Mouse (Mus musculus) limb, embryonic 12.5 days (tissue): ENCODE data around the gene Alkal2. TPM values are rescaled to one million over a fixed set of nuclear protein-coding genes. Genes with fewer than 3 reads are reported as not detected.

Source experiments
- ATAC-seq: fragments of 200-750 bp; cut with Nextera tagmentation; 2 replicates; pipeline ENCODE4 v1.8.0; 2017; ENCODE audit warnings: low read depth, moderate TSS enrichment; ENCODE audit not compliant: insufficient number of reproducible peaks, insufficient read depth, low FRiP score, low TSS enrichment
- H3K27ac ChIP-seq: fragments of 300-500 bp; sonication (generic); 2 replicates; pipeline ENCODE4 v1.5.1; 2016; ENCODE audit warnings: mild to moderate bottlenecking, moderate library complexity
- H3K27me3 ChIP-seq: fragments of 300-500 bp; sonication (generic); 2 replicates; pipeline ENCODE4 v1.6.1; 2016; ENCODE audit warnings: mild to moderate bottlenecking, moderate library complexity
- H3K36me3 ChIP-seq: fragments of 300-500 bp; sonication (generic); 2 replicates; pipeline ENCODE4 v1.6.1; 2016; ENCODE audit warnings: mild to moderate bottlenecking, moderate library complexity
- H3K4me1 ChIP-seq: fragments of 300-500 bp; sonication (generic); replicated peaks from 2 replicates; pipeline ENCODE4 v1.6.1; 2016
- H3K4me2 ChIP-seq: fragments of 300-500 bp; sonication (generic); 2 replicates; pipeline ENCODE4 v1.6.1; 2016; ENCODE audit warnings: mild to moderate bottlenecking, moderate library complexity
- H3K4me3 ChIP-seq: fragments of 300-500 bp; sonication (generic); replicated peaks from 2 replicates; pipeline ENCODE4 v1.5.1; 2016; ENCODE audit warnings: mild to moderate bottlenecking
- H3K9ac ChIP-seq: fragments of 300-500 bp; sonication (generic); replicated peaks from 2 replicates; pipeline ENCODE4 v1.6.1; 2016; ENCODE audit warnings: mild to moderate bottlenecking, moderate library complexity
- H3K9me3 ChIP-seq: fragments of 300-500 bp; sonication (generic); 2 replicates; pipeline ENCODE4 v1.6.1; 2016; ENCODE audit warnings: mild to moderate bottlenecking, moderate library complexity
- WGBS: fragments of 180-500 bp; shearing (Covaris S2); methylation state at CpG from one replicate; pipeline ENCODE4 v1.1.7; 2016; 5-methylcytosine and 5-hydroxymethylcytosine counted together
- polyA plus RNA-seq: library from polyadenylated mRNA; unstranded; fragments of >200 nt; fragmentation: Nextera tagmentation; extraction: Ambion mirVana; gene quantifications from 2 replicates; pipeline ENCODE4 v1.2.1, GENCODE M21; 2016

Gene Alkal2
- polyA plus RNA-seq = 1.3 and 1.4 TPM in 2 replicates

DNA sequence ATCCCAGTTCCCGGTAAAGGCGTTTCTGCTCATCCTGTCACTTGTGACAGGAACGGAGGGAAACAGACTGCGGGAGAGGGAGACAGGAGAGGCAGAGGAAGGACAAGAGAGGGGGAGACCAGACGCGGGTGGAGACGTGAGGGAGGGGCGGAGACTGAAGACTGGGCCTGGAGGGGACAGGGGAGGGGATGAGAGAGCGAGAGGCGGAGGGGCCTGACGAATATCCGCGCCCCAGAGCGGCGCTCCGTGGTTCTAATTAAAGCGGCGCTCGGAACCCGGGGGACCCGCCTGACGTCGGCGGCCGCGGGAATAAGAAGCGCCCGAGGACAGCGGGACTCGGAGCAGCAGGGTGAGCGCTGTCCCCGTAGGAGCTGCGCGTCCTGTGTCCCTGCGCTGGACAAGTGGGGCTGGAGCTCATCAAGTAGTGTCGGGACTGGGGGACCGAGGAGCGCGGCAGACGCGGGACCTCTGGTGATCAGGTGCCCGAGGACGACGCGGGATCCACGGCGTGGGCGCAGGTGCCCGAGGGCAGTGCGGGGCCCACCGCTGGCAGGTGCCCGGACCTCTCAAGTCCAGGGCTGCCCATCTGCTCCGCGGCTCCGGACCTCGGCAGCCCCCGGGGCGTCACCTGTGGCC is at the start of gene Alkal2:
Gene Alkal2, plus strand, starts transcription at position 337 of the 636 bp plus-strand sequence.
- Histone ChIP-seq H3K27ac (no peak within 1 kb of the TSS), H3K4me2 (peak within 1 kb of the TSS; percentile 96), H3K4me1 (peaks cover 16% of the 10 kb centered on the region), H3K9ac (peak within 1 kb of the TSS; percentile 59), H3K4me3 (peak within 1 kb of the TSS; percentile 53), H3K9me3 (no peaks in the 10 kb centered on the region), H3K36me3 (no peaks in the 10 kb centered on the region), H3K27me3 (peaks cover 72% of the 10 kb centered on the region)
- WGBS = 1% methylated on average over 52 of the region's 58 CpGs
- ATAC-seq = peak; percentile 68

DNA sequence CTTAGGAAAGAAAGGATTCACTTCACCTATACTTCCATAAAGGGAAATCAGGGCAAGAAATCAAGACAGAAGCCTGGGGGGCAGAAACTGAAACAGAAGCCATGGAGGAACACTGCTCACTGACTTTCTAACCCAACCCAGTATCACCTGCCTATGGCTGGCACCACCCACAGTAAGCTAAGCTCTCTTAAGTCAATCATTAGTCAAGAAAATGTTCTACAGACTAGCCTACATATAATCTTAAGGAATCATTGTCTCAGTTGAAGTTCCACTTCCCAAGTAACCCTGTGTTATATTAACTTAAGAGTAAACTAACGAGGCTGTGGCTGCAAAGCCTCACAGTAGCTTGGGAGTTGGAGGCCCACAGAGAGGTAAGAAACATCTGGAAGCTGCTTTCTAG is 35.6 kb upstream of the Alkal2 start:
- Histone ChIP-seq H3K36me3 (no peaks in the 10 kb centered on the region), H3K27me3 (no peaks in the 10 kb centered on the region), H3K9me3 (no peaks in the 10 kb centered on the region), H3K4me2 (no peak overlapping the region), H3K4me3 (no peak overlapping the region), H3K9ac (no peak overlapping the region), H3K27ac (no peak overlapping the region), H3K4me1 (no peaks in the 10 kb centered on the region)
- no peak for ATAC-seq
- WGBS = 24% methylated on average over 1 of the region's 1 CpGs

DNA sequence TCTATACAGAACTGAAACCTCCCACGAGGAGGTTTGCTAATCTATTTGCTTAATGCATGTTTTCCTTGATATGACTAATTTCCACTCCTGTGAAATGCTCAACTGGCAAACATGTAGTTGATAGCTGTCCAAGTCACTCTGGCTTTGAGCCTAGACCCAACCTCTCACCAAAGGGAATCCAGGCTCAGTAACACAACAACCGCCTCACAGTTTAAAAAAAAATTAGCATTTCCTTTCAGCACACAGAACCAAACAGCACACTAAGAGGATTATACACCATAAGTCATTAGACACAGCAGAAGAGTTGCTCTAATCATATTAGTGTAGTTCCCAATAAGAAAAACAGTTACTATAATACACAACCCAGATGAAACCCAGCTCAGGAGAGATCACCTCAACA is 33.2 kb upstream of the Alkal2 start:
- H3K9me3 ChIP-seq = no peaks in the 10 kb centered on the region
- no peaks in the 10 kb centered on the region for H3K36me3 ChIP-seq
- 78% methylated on average over 2 of the region's 2 CpGs for WGBS
- no peak overlapping the region for H3K4me2 ChIP-seq
- H3K4me1 ChIP-seq = no peaks in the 10 kb centered on the region
- no peak for ATAC-seq
- no peaks in the 10 kb centered on the region for H3K27me3 ChIP-seq
- H3K27ac ChIP-seq = no peak overlapping the region
- no peak overlapping the region for H3K9ac ChIP-seq
- no peak overlapping the region for H3K4me3 ChIP-seq

DNA sequence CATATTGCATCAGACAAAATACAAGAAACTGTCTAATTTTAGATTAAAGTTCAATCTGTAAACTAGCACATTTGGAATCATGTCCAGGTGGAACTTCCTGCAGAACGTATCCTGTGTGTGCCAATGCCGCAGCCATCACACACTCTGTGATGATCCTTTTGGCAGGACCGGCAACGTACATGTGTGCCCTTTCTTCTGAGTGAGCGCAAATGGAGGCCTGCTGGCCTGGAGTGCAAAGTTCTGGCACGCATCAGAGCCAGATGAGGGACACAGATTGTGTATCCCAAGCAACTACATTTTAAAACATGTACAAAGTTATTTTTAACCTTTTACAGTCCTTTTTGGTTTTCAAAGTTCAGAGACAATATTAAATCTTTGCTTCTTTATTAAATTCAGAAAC is 32.3 kb upstream of the Alkal2 start:
- Histone ChIP-seq H3K27ac (no peak overlapping the region), H3K4me2 (no peak overlapping the region), H3K9me3 (no peaks in the 10 kb centered on the region), H3K27me3 (no peaks in the 10 kb centered on the region), H3K36me3 (no peaks in the 10 kb centered on the region), H3K4me1 (no peaks in the 10 kb centered on the region), H3K9ac (no peak overlapping the region), H3K4me3 (no peak overlapping the region)
- 80% methylated on average over 6 of the region's 6 CpGs for WGBS
- ATAC-seq = no peak

DNA sequence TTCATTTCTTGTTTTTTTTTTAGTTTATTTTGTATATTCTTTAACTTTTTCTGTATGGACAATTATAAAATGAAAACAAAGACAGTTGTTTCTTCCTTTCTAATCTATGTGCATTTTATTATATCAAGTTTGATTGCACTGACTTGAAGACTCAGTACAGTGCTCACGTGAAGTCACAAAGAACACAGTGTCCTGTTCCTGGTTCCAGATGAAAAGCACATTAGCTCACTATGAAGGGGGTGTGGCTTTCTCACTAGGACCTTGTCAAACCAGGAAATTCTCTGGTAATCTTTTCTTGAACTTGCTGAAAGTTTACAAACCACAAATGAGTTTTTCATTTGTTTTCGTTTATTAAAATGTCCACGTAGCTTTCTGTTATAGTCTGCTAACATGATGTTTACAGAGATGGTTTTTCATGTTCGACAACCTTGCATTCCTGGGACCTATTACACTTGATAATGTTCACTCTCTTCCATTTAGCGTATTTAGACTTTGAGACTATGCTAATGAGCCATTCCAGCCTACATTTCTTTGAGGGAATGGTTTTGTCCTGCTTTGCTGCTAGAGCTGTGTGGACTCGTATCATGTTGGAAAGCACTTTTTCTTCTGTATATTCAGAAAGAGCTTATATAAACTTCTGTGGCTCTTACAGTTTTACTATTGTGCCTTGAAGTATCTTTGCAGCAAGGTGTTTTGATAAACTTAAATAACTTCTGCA is 28.5 kb upstream of the Alkal2 start:
- H3K9ac ChIP-seq = no peak overlapping the region
- ATAC-seq = no peak

DNA sequence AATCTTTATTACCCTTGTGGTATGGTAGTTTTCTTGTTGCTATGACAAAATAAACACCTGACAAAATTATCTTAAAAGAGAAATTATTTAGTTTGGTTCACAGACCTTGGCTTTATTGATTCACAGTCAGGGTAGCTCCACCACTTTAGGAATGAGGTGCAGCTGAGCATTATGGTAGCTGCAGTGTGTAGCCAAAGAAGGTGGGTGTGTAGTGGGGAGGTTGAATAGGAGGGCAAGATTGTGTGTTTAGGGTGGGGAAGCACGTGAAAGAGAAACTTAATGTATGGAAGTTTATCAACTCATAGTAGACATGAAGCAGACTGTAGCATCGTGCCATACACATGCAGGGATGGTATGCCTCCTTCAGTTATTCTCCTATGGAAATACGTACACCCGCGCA is 27.9 kb upstream of the Alkal2 start:
- Histone ChIP-seq H3K27ac (no peak overlapping the region), H3K36me3 (no peaks in the 10 kb centered on the region), H3K27me3 (no peaks in the 10 kb centered on the region), H3K4me2 (no peak overlapping the region), H3K4me3 (no peak overlapping the region), H3K4me1 (no peaks in the 10 kb centered on the region), H3K9me3 (no peaks in the 10 kb centered on the region), H3K9ac (no peak overlapping the region)
- ATAC-seq = no peak
- 88% methylated on average over 5 of the region's 5 CpGs for WGBS

More for the DNA sequence above, 28.5 kb upstream of the Alkal2 start:
- Histone ChIP-seq H3K4me1 (no peaks in the 10 kb centered on the region), H3K27me3 (no peaks in the 10 kb centered on the region), H3K9me3 (no peaks in the 10 kb centered on the region), H3K36me3 (no peaks in the 10 kb centered on the region), H3K4me3 (no peak overlapping the region), H3K27ac (no peak overlapping the region), H3K4me2 (no peak overlapping the region)
- 73% methylated on average over 6 of the region's 6 CpGs for WGBS

DNA sequence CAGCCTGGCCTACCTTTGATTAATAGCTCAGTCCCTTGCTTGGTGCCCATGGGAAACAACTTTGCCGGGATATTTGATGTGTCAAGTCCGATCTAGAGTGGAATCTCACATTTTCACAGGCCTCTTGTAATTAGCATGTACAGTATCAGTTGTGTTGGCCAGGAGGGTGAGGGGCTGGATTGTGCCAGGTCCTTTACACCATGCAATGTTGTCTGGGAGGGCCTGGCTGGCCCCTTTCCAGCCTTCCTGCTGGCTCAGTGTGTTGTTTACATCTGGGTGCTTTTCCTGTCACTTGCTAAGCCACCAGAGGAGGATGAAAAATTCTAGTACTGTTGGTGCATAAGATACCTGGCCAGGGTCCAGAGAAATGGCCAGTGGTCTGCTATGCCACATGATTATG is 19.8 kb upstream of the Alkal2 start:
- H3K4me3 ChIP-seq = no peak overlapping the region
- no peaks in the 10 kb centered on the region for H3K9me3 ChIP-seq
- no peak for ATAC-seq
- H3K27ac ChIP-seq = no peak overlapping the region
- H3K36me3 ChIP-seq = no peaks in the 10 kb centered on the region
- 74% methylated on average over 2 of the region's 2 CpGs for WGBS
- no peak overlapping the region for H3K4me2 ChIP-seq
- no peaks in the 10 kb centered on the region for H3K4me1 ChIP-seq
- H3K9ac ChIP-seq = no peak overlapping the region
- H3K27me3 ChIP-seq = no peaks in the 10 kb centered on the region

DNA sequence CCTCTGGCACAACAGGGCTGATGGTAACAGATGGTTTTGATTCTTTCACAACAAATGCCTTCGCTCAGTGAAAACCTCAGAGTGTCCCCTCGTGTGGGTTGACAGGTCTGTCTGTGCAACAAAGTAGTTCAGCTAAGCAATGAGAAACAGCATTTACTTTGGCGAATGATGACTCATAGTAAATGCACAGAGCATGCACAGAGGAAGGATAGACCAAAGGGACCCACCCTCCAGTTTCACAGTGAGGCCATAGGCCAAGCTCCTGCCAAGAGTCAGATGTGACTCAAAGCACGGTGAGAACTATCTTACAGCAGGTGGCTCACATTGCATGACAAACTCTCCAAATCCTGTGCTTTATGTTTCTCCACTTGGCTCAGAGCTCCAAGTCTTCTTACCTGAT is 18.3 kb upstream of the Alkal2 start:
- no peaks in the 10 kb centered on the region for H3K27me3 ChIP-seq
- no peak overlapping the region for H3K4me3 ChIP-seq
- H3K9me3 ChIP-seq = no peaks in the 10 kb centered on the region
- H3K27ac ChIP-seq = no peak overlapping the region
- ATAC-seq = no peak
- 65% methylated on average over 4 of the region's 4 CpGs for WGBS
- H3K4me2 ChIP-seq = no peak overlapping the region
- no peaks in the 10 kb centered on the region for H3K36me3 ChIP-seq
- H3K9ac ChIP-seq = no peak overlapping the region
- H3K4me1 ChIP-seq = no peaks in the 10 kb centered on the region

DNA sequence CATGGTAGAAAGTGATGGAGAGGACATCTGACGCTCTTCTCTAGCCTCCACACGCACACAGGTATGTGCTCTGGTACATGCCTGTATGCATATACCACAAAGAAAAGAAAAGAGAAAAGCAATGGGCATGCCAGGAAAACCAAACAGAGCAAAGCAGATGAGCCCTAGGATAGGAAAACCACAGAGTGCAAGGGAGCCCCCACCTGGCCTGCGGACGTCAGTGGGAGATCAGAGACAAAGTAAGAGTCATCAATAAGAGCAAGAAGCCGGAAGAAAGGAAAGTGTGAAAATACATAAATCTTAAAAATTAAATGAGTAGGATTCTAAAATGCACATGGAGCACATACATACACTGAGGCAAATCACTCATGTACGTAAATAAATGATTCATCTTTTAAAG is 4.7 kb upstream of the Alkal2 start:
- Histone ChIP-seq H3K27ac (no peak overlapping the region), H3K4me1 (peaks cover 10% of the 10 kb centered on the region), H3K9me3 (no peaks in the 10 kb centered on the region), H3K36me3 (no peaks in the 10 kb centered on the region), H3K4me2 (no peak overlapping the region), H3K27me3 (peaks cover 46% of the 10 kb centered on the region), H3K4me3 (no peak overlapping the region), H3K9ac (no peak overlapping the region)
- no peak for ATAC-seq
- 66% methylated on average over 6 of the region's 6 CpGs for WGBS

DNA sequence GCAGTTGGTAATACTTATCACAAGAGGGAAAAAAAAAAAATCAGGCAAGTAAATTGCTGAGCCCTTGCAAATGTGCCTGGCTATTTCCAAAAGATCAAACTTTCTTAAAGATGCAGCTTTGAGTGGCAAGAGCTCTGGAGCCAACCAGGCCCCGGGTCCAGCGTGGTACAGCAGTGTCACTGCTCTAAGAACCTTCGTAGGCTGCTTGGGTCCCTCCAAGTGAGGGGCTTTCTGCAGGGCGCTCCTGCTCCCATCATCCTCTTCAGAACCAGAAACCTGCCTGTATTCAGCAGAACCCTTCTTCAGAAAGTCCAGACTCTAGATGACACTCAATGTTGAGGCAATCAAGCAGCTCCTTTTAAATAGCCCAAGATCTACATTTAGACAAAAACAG is 533 bp upstream of the Alkal2 start:
- H3K9ac ChIP-seq = no peak overlapping the region
- peaks cover 75% of the 10 kb centered on the region for H3K27me3 ChIP-seq
- H3K4me2 ChIP-seq = peak overlapping the region; percentile 96
- 22% methylated on average over 4 of the region's 4 CpGs for whole genome bisulfite sequencing
- no peaks in the 10 kb centered on the region for H3K36me3 ChIP-seq
- H3K4me3 ChIP-seq = peak overlapping the region; percentile 53
- no peak overlapping the region for H3K27ac ChIP-seq
- ATAC-seq = no peak
- H3K9me3 ChIP-seq = no peaks in the 10 kb centered on the region
- peaks cover 16% of the 10 kb centered on the region for H3K4me1 ChIP-seq

DNA sequence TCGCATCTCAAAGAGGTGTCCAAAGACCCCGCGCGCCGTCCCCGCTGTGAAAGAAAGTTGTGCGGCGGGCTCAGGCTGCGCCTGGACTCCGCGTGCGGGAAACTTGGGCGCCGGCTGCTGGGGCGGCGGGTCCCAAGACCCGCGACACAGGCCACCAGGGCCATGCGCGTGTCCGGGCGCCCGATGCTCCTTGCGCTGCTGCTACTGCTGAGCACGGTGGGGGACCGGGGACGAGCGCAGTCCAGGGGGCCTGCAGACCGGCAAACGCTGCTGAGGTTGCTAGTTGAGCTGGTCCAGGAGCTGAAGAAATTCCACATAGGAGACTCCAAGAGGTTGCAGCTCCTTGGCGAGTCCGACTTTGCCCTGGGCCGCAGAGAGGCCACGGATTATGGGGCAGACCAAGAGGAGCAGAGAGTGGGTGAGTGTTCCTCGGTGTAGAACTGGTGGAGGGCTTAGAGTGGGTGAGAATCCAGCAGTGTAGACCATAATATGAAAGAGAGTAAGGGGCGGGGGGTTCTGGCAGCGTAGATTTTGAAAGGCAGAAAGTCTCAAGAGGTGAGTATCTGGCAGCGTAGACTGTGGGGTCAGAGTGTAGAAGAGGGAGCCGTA is 604 bp downstream of the Alkal2 start:
- peaks cover 16% of the 10 kb centered on the region for H3K4me1 ChIP-seq
- 9% methylated on average over 39 of the region's 39 CpGs for WGBS
- H3K27me3 ChIP-seq = peaks cover 66% of the 10 kb centered on the region
- no peaks in the 10 kb centered on the region for H3K36me3 ChIP-seq
- peak overlapping the region; percentile 96 for H3K4me2 ChIP-seq
- ATAC-seq = peak; percentile 52
- H3K27ac ChIP-seq = no peak overlapping the region
- H3K9me3 ChIP-seq = no peaks in the 10 kb centered on the region
- H3K4me3 ChIP-seq = peak overlapping the region; percentile 53
- peak overlapping the region; percentile 59 for H3K9ac ChIP-seq
